Mouse (Mus musculus) A20 (cell line): Measurements from ENCODE around the gene Wwox.

Experiments used
- DNase-seq: peaks from one replicate; pipeline ENCODE4 v3.0.0-alpha.2; 2011; ENCODE audit warnings: low read depth, low spot score

The Wwox gene

DNA sequence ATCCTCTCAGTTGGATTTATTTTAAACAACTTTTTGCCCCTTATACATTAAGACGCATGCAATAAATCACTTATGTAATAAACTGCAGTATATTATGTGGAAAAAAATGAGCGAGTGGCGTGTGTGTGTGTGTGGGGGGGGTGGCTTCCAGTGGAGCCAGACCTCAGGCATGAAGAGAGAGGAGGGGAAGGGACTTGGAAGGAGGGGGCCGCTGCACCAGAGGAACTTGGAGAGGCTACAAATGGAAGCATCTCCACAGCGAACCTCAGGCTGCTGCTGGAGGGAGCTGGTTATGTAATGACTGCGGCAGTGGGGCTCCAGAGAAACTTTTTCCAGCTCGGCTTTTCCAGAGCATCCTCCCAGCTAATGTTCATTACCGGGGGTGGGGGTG lies 719.3 kb downstream of the Wwox start:
- DNase-seq, result no peak

DNA sequence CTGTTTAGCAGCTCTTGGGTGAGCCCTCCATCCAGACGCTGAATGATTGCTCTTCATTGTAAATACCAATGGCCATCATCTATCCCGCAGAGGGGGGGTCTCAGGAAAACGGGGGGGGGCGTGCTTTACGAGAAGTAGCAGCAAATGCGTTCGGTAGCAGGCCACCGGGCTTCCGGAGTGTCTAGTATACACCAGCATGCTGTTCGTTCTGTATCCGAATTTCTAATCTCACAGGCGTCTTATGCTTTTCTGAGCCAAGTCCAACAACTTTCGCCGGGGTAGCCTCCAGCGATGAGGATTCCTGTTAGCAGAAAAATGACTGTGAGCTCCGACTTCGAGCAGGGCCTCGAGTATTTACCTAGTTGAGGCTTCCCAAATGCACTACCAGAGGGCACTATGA lies 719.8 kb downstream of the Wwox start:
- DNase-seq, result no peak

DNA sequence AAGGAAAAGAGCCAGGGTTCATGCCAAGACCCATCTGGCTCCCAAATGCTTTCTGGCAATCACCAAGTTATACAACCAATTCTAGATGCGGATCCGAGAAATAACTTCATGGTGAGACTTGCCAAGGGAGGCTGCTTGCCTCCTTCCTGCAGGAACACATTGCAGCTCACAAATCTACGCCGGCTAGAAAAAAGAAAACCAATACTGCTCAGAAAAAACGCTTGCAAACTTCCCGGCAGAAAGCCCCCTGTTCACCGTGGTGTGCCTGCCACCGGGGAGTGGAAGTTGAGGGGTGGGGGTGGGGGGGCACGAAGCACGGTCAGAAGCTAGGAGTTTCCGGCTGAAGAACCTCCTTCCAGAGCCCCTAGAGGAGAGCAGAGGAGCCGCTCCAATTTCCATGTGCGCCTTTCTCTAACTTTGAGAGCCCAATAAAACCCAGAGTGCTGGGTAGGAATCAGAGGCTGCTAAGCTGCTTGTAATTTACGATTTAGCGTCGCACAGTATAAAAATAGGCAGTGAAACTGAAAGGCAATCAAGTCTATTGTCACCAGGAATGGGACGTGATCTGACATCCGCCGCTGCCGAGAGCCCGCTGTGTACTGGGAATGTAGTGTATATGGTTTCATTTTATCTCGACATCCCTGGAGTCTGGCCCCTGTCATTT lies 720.4 kb downstream of the Wwox start:
- no peak for DNase-seq

DNA sequence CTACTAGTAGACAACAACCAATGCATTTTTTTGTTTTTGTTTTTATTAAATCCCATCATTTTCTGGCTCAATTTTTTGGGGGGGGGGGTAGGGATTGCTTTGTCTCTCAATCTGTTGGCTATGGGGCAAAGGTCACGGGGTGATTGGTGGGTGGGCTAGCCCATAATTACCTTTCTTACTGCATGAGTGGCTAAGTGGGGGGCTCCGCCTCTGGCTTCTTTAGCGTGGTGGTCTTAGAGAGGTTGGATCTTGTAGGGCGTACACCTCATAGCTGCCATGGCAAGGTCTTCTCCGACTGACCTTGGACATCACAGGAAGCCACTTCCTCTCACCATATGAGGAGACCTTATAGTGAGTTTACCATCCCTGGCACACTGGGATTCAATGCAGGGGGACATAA lies 721.0 kb downstream of the Wwox start:
- DNase-seq, result no peak

DNA sequence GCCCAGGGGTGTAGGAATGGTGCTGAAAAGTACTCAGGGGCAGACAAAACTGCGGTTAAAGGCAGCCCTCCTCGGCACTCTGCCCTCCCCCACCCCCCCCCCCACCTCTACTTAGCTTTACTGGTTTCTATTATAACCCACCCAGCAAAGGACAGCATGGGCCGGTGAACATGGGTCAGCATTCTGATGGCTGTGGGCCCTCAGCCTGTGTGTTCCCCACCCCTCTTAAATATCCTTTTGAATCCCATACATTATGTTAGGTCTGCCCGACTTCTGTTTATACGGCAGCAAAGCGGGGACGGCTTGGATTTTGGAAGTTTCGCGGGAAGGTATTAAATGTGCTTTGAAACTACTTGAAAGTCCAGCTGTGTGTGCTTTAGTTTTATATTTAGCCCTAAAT lies 722.1 kb downstream of the Wwox start:
- DNase-seq, result no peak

DNA sequence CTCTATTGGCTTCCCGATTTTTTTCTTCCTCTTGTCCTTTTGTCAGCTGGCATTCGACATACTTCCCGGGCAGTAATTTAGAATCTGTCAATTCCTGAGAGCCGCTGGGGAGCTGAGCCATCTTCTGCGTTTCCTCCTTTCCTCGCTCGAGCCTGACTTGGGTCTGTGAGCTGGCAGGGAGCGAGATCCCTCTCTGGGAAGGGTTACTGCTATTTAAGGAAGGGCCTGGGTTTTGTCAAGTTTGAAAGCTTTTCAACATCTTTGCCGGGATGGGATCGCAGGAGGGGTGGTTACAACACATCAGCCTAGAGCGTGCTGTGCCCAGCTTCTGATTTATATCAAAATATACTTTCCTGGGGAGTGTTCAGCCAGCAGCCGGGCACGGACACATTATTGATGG lies 725.4 kb downstream of the Wwox start:
- no peak for DNase-seq

DNA sequence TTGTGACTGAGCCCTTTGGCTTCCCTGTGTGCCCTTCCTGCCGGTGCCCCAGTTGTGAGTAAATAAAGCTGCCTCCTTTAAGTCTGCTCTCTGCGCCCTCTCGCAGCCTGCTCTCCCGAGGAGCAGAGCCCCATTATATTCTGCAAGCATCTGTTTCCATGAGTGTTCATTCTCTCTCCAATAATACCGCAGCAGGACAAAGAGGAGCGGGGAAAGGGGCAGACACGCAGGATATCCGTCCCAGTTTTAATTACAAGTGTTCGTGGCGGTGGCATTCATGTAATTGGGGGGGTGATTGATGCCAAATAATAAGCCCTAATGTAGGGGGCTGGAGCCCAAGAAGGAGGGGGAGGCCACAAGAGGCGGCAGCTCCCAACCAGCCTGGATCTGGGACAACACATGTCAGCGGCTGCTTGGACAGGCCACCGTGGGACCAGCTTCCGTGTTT lies 734.2 kb downstream of the Wwox start:
- no peak for DNase-seq

DNA sequence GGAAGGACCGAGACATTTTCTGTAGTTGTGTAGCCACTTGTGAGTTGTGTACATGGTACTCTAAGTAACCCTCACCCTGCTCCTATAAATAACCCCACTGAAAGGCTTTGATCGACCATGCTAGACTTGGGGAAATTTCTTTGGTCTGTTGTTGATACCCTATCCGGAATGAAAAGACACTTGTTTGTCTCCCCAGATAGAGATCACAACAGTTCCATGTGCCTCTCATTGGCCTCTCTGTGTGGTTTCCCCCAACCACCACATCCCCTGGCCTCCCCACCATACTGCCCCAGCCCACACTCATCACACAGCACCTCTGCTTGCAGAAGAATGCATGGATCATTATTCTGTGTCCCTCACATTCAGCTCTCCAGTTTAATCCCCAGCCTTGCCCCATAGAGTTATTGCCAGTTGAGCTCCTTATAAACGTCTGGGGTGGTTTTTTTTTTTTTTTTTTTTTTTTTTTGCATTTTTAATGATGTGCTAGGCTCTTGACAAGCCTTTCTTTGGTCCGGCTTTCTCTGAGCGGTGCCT lies 746.0 kb downstream of the Wwox start:
- DNase-seq, result no peak

DNA sequence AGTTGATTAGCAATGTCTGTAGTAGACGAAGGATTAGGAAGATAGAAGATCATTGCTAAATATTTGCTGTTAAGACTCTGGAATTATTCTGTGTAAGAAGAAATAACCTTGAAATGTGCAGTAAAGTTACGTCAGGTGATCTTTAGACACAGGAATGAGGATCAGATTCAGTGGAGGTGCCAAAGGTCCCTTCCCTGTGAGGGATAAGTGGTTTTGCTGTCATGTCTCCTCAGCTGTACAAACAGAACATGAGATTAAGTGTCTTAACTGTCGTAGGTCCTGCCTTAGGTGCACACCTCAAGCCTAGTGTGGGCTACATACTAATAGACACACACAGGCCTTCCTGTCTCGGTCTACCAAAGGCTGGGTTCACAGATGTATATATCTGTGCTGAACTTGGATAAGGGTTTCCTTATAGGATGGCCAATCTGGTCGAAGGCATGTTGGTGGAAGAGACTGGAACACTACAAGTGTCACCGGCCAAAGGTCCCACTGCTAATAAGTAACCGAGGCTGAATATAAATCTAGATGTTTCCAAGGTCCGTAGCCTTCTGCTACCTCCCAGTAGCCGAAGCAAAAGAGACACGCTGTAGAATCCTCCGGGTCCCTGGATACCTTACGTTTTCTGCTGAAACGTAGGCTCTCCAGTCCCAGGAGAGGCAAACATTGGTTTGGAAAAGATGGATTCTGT lies 746.8 kb downstream of the Wwox start:
- no peak for DNase-seq

DNA sequence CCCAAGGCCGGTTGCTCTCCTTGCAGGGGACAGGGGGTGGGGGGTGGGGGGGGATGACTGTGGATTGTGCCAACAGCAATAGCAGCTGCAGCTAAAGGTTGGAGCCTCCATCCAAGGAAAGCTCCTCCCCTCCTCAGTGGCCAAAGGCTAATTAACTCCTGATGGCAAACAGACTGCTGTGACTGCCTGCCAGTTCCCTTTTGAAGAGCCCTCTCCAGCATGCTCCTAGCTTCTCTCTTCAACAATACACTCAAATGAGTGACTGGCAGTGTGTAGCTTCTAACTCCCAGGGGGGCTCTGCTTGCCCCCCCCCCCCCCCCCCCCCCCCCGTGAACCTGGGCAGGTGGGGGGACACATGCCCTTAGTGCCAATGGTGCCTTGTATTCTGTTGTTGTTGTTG lies 747.4 kb downstream of the Wwox start:
- no peak for DNase-seq

DNA sequence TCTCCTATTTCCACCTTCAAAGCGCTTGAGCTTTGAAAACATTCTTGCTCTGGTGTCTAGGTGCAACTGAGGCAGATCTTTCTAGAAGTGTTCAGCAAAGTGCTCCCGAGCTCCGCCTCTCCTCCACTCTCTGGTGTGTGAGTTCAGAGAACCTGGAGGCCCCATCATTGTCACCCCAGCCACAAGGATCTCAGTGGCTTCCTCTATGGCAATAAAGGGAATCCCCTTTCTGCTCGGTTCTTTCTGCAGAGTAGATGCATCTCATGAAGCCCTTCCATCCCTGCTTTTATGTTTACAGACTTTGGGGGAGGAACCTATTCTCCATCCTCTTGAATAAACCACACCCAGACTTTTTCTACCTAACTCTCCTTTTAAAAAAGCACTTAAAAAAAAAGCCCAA lies 749.0 kb downstream of the Wwox start:
- DNase-seq, result no peak

DNA sequence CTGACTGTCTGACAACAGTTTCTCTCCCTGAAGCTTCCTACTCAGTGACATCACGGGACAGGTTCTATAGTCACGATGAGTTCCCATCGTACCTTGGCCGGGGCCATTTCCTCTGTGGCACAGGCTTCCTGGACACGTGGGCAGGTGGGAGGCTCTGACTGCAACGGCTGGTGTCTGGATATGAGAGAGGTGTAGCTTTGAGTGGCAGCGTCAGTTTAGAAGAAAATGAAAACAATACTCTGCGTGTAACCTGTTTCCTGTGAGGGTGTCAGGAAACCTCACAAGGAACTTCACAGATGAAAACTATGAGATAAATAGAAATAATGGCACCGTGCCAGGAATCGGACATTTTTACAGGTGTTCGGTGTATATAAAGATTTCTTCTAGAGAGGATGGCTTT lies 750.4 kb downstream of the Wwox start:
- no peak for DNase-seq

DNA sequence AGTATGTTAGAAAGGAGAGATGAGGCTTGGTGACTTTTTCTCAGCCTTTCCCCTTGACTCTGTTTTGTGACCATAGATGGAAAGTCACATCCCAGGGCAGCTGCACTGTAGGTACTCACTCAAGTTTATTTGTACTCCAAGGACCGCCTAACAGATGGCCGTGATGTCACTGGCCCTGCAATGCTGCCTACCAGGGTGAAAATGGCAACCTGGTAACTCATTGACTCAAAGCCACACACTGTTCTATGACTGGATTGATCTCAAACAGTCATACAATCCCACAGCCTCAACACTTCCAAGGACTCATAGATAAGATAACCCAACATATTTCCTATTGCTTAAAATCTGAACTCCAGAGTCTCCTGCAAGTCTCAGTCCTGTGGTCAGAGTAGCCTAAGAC lies 754.3 kb downstream of the Wwox start:
- DNase-seq, result no peak

DNA sequence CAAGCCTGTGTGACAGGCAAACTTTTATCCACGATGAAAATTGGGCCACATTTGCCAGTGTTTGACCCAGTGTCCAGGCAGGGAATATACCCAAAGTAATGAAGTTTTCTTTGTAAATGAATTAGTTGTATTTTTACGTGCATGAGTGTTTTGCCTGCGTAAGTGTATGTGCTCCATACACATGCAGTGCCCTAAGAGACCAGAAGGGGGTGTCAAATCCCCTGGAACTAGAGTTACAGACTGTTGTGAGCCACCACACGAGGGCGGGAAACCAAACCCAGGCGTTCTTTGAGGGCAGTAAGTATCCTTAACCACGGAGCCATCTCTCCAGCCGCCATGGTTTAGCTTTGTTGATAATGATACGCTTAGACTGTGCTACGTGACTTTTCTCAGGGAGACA lies 755.9 kb downstream of the Wwox start:
- DNase-seq, result no peak

DNA sequence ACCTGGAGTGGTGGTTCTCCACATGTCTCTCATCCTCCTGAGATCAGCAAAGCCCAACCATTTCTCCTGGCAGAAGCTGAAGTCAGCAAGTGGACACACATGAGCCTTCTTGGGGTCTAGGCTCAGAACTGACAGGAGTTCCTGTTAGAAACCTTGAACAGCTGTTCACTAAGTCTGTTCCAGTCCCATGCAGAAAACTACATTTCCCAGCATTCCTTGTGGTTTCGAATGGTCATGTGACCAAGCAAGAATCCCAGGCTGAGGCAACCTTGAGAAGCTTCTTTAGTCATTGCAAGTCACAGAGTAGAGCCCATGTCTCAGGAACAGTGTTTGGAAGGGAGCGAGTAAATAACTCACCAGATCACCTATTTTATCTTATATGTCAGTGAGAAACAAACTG lies 757.4 kb downstream of the Wwox start:
- DNase-seq, result no peak

DNA sequence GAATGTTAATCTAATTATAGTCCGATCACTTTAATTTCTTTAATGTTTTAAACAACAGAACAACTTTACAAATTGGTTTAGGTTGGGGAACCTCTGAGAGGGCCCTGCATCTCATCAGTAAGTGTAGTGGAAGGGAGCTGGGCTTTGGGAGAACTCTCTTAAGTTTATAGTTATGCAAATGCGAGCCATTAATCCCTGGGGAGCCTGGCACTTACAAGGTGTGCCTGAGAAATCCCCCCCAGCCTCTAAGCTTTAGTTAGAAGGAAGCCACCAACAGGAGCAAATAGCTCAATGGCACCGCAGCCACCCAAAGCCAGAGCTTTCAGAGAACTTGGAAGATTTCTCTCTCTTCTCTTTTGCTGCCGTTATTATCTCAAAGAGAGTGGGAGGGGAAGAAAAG lies 759.7 kb downstream of the Wwox start:
- DNase-seq, result no peak

DNA sequence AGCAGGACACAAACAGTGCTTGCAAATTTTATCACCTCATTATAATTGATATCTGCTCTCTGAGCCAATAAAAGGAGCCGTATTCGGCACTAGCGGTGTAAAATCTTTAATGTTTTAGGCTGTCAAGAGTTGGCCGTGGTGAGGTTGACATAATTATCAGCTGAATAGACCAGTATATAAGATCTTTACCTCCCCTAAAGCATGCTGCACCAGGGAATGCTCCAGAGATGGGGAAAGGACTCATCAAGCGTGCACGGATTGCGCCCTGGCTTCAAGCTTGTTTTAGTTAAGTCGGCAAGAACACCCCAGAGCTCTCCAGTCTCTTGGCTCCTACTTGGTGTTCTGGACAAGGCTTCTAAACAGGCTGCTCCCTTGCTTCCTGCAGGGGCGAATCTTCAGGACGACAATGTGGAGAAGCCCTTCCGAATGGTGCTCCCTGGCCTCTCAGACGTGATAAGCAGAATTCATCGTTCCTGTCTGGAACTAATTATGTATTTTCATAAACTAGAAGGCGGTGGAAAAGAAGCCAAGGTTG lies 760.2 kb downstream of the Wwox start:
- no peak for DNase-seq

DNA sequence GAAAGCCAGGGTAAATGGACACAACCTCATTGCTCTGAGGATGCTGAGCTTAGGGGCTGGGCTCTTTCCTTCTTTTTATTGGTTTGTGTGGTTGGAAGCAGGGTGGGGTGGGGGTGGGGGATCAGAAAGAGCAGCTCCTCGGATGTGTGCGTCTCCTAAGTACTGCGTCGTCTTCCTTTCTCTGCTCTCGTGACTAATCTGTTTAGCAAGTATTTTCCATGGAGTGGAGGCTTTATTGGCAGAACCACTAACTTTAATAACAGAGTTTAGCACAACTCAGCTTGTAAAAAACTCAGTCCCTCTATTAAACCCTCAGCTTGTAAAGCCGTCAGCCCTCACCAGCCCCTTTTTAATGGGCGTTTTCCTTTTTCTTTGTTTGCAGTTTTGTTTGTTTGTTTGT lies 762.3 kb downstream of the Wwox start:
- no peak for DNase-seq

DNA sequence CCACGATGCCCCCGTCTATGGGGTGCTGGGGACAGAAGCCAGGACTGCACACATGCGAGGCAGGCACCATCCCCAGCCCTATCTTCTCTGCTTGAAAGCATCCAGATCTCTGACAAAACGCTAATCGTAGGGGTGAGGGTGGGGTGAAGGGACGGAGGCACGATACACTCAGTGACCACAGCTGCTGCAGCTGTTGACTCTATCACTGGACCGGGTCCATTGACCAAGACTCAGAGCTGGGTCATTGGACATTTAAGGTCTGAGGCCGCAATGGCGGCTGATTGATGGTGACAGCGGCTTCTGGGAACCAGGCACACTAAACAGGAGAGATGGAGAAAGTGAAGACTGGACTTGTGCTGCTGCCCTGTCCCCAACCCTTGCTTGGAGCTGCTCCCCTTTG lies 768.0 kb downstream of the Wwox start:
- DNase-seq, result no peak

DNA sequence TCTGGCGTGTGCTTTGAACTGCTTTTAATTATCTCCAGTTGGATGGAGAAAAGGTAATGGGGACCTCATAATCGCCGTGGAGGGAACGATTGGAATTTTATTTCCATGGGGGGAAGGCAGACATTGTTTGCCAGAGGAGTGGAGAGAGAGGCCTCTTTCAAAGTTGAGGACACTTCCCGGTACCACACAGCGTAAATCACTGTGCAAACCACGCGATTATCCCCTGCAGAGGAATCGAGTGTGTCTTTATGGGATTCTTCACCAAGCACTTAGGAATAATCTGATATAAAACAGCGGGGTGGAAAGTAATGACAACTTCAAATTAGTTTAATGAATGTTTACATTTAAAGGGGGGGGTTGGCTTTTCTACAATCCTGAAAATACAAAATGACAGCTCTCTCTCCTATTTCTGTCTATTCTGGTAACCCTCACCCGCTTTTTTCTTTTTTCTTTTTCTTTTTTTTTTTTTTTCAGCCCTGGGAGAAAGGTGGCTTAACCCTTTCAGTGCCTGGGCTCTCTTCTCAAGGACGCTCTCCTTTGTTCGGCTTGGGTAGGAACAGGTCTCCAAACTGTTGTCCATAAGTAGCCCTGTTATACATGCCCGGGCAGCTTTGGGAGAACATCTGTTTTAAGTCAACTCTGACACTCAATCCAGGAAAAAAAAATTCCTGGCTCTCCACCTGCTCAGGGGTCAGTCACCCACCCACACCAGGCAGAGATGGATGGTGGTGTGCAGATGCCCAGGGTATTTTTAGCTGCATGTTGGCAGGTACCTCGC lies 769.1 kb downstream of the Wwox start:
- DNase-seq, result no peak

DNA sequence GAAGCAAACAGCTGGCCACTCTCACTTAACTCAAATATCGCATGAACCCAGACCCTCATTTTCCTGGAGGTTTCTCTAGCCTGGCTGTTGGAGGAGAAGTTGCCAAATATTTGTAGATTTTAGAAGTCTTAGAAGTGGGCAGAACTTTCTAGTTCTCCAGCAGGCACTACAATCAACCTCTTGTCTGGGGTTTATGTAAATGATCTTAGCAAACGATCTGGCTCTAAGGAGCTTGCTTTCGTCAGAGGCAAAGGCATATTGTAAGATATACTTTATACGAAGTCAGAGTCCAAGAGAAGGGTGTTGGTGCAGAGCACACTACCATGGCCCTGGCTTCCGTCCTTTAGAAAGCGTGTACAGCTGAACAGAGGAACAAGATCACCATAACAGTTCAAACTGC lies 770.6 kb downstream of the Wwox start:
- no peak for DNase-seq

DNA sequence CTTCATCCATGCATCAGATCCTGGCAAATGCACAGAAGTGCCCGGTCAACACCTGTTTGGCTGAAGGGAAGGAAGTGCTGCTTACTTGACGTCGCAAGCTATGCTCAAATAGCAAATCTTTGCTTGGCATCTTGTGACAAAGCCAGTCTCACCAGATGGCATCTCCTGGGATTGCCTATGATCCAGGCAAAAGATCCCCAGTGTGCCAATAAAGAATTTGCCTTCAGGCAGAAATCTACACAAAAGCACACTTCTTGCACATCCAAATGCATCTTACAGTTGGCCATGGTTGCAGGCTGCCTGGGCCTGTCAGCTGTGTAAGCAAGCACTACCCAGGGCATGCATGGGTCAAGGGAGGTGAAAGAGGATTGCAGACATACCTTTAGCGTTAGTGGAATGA lies 773.7 kb downstream of the Wwox start:
- no peak for DNase-seq
